Mouse (Mus musculus): ENCODE results near the gene Ankrd40. TPM values are rescaled to one million over a fixed set of nuclear protein-coding genes. Genes with fewer than 3 reads are reported as not detected.
A peak's percentile ranks its signal among the peaks of the same experiment; 100 is the strongest.

Gene Ankrd40
- polyA plus RNA-seq, 1 experiment from 2014 or later: 14.8 TPM

DNA sequence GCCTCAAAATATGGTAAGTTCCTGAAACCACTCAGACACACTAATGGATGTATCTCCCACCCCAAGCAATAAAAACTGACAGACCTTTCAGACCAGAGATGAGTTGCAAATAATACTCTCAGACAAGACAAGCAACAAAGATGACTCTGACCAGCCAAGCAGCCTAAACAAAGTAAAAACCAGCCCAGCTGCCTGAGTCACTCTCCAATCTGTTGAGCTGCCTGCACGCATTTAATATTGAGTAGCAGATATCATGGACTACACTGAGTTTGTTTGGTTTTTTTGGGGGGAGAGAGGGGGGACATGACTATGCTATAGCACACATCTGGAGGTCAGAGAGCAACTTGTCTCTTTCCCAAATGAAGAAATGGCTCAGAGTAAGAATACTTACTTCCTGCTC lies 12.5 kb upstream of the Ankrd40 start:
- Histone ChIP-seq H3K4me1 (peaks cover 57% of the 10 kb centered on the region), H3K4me3 (replicated peaks) (no peak overlapping the region), H3K27me3 (no peaks in the 10 kb centered on the region), H3K4me2 (no peak overlapping the region), H3K9me3 (replicated peaks) (no peaks in the 10 kb centered on the region), H3K9ac (no peak overlapping the region), H3K36me3 (peaks cover 16% of the 10 kb centered on the region), H3K27ac (no peak overlapping the region)
- WGBS: 50% methylated on average over 1 of the region's 1 CpGs
- ATAC-seq (replicated peaks; ENCODE audit: low FRiP score): no peak

DNA sequence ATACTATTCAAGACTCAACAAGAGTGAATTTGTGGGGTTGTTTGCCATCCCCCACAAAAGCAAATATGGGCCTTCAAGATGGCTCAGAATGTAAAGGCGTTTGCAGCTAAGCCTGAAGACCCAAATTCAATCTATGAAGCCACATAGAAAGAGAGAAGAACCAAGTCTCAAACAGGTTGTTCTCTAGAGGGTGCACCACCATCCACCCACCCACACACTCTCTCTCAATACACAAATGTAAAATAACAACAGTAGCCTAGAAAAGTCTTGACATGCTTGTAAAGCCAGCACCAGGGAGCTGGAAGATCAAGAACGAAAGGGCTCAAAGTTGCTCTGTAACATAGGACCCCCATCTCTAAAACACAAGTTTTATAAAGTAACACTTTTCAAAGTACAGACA lies 11.3 kb upstream of the Ankrd40 start:
- Histone ChIP-seq H3K4me3 (replicated peaks) (no peak overlapping the region), H3K27ac (no peak overlapping the region), H3K9ac (no peak overlapping the region), H3K9me3 (replicated peaks) (no peaks in the 10 kb centered on the region), H3K4me2 (no peak overlapping the region), H3K27me3 (no peaks in the 10 kb centered on the region), H3K4me1 (peaks cover 58% of the 10 kb centered on the region), H3K36me3 (peaks cover 13% of the 10 kb centered on the region)
- ATAC-seq (replicated peaks; ENCODE audit: low FRiP score): no peak
- 74% methylated on average over 2 of the region's 2 CpGs for WGBS

DNA sequence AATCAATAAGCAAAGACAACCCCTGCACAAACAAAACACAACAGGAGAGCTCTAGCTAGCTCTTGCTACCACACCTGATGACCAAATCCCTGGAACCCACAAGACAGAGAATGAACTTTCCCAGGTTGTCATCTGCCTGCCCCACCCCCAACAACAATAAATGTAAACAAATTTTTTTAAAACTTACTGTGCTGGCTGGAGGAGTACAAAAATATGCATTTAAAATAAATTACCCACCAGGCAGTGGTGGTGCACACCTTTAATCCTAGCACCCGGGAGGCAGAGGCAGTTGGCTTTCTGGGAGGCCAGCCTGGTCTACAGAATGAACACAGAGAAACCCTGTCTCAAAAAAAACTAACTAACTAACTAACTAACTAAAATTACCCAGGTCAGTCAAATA lies 10.8 kb upstream of the Ankrd40 start:
- Histone ChIP-seq H3K27ac (no peak overlapping the region), H3K4me3 (replicated peaks) (no peak overlapping the region), H3K27me3 (no peaks in the 10 kb centered on the region), H3K9me3 (replicated peaks) (no peaks in the 10 kb centered on the region), H3K36me3 (peaks cover 13% of the 10 kb centered on the region), H3K4me2 (no peak overlapping the region), H3K9ac (no peak overlapping the region), H3K4me1 (peaks cover 58% of the 10 kb centered on the region)
- 77% methylated on average over 1 of the region's 1 CpGs for WGBS
- no peak for ATAC-seq (replicated peaks; ENCODE audit: low FRiP score)

DNA sequence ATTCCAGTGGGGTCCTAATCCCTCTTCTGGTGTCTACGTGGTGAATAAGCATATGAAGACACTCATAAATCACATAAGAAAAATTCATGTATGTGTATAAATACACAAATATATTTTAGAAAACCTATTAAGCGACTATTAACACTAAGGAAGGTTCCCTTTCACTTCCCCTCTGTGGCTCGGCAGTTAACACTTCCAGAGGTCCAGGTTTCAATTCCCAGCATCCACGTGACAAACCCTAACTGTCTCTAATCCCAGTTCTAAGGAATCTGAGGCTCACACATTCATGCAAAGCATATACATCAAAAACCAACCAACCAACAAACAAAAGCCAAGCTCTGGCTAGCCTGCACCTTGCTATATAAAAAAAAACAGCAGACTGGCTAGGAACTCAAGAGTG lies 10.3 kb upstream of the Ankrd40 start:
- ATAC-seq (replicated peaks; ENCODE audit: low FRiP score): no peak
- Histone ChIP-seq H3K27ac (no peak overlapping the region), H3K4me3 (replicated peaks) (no peak overlapping the region), H3K36me3 (peaks cover 13% of the 10 kb centered on the region), H3K9me3 (replicated peaks) (no peaks in the 10 kb centered on the region), H3K4me2 (no peak overlapping the region), H3K27me3 (no peaks in the 10 kb centered on the region), H3K4me1 (peaks cover 62% of the 10 kb centered on the region), H3K9ac (no peak overlapping the region)
- 51% methylated on average over 4 of the region's 4 CpGs for WGBS

DNA sequence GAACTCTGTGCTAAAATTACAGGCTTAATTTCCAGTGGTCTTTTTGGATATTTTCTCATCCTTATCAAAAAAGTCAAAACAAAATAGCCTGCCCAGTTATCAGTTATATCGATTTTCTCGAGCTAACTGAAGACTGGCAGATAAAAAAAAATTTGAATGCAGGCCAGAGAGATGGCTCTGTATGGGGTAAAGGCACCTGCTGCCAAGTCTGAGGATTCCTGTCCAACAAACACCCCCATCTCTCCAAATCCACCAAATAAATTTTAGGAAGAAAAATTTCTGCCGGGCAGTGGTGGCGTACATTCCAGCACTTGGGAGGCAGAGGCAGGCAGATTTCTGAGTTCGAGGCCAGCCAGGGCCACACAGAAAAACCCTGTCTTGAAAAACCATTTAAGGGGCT lies 9.7 kb upstream of the Ankrd40 start:
- H3K9ac ChIP-seq: no peak overlapping the region
- H3K4me1 ChIP-seq: peaks cover 68% of the 10 kb centered on the region
- no peaks in the 10 kb centered on the region for H3K27me3 ChIP-seq
- no peak overlapping the region for H3K4me3 ChIP-seq (replicated peaks)
- H3K4me2 ChIP-seq: no peak overlapping the region
- H3K36me3 ChIP-seq: peaks cover 13% of the 10 kb centered on the region
- no peak for ATAC-seq (replicated peaks; ENCODE audit: low FRiP score)
- no peaks in the 10 kb centered on the region for H3K9me3 ChIP-seq (replicated peaks)
- WGBS: 89% methylated on average over 5 of the region's 5 CpGs
- no peak overlapping the region for H3K27ac ChIP-seq

DNA sequence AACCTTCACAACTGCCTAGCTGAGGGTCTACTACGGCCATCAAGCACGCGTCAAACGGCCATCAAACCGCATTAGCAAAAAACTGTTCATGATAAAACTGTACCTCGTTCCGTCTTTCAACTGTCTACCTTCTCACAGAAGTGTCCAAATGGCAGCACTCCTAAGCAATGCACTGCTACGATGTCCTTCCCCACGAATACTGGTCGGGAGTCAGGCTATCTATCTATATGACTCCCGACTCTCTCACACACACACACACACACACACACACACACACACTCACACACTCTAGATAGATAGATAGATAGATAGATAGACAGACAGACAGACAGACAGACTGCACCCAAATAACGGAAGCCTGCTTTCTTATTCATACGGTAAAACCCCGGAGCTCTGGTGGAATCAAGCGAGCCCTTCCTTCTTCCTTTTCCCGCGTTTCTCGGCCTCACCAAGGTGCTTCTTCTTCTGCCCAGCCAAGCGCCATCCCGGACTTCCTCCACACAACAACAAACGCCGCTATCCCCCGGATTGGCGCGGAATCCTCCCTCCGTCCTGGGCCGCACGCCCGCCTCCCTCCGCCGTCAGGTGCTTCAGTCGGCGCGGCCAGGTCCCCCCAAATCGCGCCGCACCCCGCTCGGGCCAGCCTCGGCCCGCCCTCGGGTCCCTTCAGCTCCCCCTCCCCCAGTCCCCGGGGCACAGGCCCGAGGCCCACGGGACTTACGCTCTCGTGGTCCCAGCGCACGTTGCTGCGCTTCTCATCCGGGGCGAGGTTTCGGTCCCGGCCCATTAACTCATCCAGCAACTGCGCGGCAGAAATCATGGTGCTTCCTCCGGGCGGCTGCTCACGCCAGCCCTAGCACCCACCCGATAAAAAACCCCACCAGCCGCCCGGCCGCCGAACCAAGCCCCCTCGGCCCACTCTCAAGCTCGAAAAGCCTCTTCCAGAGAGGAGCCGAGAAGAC lies 6.6 kb upstream of the Ankrd40 start:
- H3K27me3 ChIP-seq: no peaks in the 10 kb centered on the region
- peaks cover 13% of the 10 kb centered on the region for H3K36me3 ChIP-seq
- ATAC-seq (replicated peaks; ENCODE audit: low FRiP score): peak; percentile 86
- peak overlapping the region; percentile 99 for H3K9ac ChIP-seq
- H3K27ac ChIP-seq: peak overlapping the region; percentile 99
- H3K4me1 ChIP-seq: peaks cover 45% of the 10 kb centered on the region
- peak overlapping the region; percentile 69 for H3K4me2 ChIP-seq
- peak overlapping the region; percentile 99 for H3K4me3 ChIP-seq (replicated peaks)
- under 1% methylated on average over 67 of the region's 67 CpGs for WGBS
- no peaks in the 10 kb centered on the region for H3K9me3 ChIP-seq (replicated peaks)

DNA sequence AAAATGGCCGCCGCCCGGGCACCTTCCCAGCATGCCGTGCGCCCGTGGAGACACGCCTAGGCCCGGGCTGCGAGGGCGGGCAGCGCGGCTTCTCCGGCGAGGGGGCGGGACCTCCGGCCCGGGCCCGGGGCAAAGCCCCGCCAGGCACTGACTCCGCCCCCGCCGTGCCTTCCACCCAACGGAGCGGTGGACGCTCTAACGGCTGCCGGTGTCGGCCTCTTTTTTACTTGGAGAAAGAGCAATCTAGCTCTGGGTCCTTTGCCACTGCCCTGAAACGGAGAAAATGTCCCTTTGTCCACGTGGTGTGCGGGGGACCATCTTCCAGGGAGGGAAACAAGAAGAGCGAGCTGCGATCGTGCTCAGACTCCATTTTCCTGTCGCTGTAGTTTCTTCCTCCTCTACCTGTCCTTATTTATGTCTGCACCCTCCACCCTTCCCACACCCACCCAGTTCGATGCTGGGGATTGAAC lies 5.8 kb upstream of the Ankrd40 start, which contains the start of gene Luc7l3:
TSS of gene Luc7l3 (minus strand) at position 58 of the 470 bp plus-strand sequence.
- no peaks in the 10 kb centered on the region for H3K9me3 ChIP-seq (replicated peaks)
- H3K4me3 ChIP-seq (replicated peaks): peak within 1 kb of the TSS; percentile 99
- H3K27me3 ChIP-seq: no peaks in the 10 kb centered on the region
- H3K4me1 ChIP-seq: peaks cover 44% of the 10 kb centered on the region
- peak within 1 kb of the TSS; percentile 99 for H3K9ac ChIP-seq
- peak within 1 kb of the TSS; percentile 99 for H3K27ac ChIP-seq
- ATAC-seq (replicated peaks; ENCODE audit: low FRiP score): peak; percentile 96
- 0% methylated on average over 36 of the region's 36 CpGs for WGBS
- H3K4me2 ChIP-seq: peak within 1 kb of the TSS; percentile 69
- peaks cover 13% of the 10 kb centered on the region for H3K36me3 ChIP-seq

DNA sequence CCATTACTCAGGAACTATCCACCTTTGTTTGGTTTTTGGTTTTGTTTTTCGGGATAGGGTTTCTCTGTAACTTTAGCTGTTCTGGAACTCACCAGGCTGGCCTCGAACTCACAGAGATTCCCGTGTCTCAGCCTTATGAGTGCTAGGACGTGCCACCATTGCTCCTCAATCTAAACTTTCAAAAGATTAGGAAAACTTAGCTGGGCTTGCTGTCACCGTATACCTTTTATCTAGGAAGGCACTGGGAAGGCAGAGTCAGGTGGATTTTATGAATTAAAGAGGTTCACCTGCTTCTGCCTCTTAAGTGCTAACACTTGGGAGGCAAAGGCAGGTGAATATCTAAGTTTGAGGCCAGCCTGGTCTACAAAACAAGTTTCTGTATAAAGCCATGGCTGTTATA lies 5.2 kb upstream of the Ankrd40 start:
- Histone ChIP-seq H3K9me3 (replicated peaks) (no peaks in the 10 kb centered on the region), H3K4me1 (peaks cover 39% of the 10 kb centered on the region), H3K9ac (peak overlapping the region; percentile 99; the same call in 1 of the 2 replicates), H3K27me3 (no peaks in the 10 kb centered on the region), H3K4me2 (peak overlapping the region; percentile 69), H3K27ac (peak overlapping the region; percentile 99), H3K36me3 (peaks cover 13% of the 10 kb centered on the region), H3K4me3 (replicated peaks) (peak overlapping the region; percentile 99)
- no peak for ATAC-seq (replicated peaks; ENCODE audit: low FRiP score)
- 36% methylated on average over 5 of the region's 5 CpGs for WGBS

DNA sequence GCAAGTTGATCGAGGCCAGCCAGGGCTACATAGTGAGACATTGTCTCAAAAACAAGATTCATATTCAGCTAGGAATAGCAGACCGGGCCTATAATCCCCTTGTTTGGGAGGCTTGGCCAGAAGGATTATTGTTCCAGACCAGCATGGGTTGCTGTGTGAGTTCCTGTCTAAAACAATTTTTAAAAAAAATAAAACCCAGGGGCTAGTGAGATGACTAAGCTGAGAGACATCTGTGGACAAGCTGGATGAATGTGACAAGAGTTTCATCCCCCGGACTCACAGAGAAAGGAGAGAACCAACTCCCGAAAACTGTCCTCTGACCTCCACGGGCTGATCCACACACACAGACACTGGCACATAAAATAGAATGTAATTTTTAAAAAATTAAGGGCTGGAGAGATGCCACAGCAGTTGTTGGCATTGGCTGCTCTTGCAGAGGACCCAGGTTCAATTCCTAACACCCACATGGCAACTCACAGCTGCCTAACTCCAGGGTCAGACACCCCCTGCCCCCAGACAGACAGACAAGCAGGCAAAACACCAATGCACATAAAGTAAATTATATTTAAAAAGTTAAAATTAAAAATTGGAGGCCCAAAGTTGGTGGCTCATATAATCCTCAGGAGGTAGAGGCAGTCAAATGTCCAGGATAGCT lies 4.4 kb upstream of the Ankrd40 start:
- H3K4me3 ChIP-seq (replicated peaks): no peak overlapping the region
- no peak overlapping the region for H3K9ac ChIP-seq
- no peaks in the 10 kb centered on the region for H3K27me3 ChIP-seq
- H3K27ac ChIP-seq: no peak overlapping the region
- no peaks in the 10 kb centered on the region for H3K9me3 ChIP-seq (replicated peaks)
- peaks cover 32% of the 10 kb centered on the region for H3K4me1 ChIP-seq
- no peak for ATAC-seq (replicated peaks; ENCODE audit: low FRiP score)
- H3K4me2 ChIP-seq: no peak overlapping the region
- peaks cover 11% of the 10 kb centered on the region for H3K36me3 ChIP-seq
- WGBS: 79% methylated on average over 5 of the region's 5 CpGs

DNA sequence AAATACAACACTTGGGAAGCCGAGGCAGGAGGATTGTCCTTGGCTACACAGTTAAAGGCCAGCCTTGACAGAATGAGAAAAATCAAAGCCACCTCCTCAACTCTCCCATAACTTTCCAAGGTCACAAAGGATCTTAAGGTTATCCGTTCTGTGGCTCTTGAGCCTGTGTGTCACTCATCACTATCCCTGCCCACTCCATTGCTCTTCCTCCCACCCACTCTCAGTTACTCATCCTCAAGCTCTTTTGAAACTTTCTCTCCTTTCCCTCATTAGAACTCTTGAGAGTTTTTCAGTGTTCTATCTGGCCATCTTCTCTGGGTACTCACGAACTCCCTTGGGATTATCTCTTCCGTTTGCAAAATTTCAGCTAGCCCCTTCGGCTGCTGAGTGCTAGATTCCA lies 3.2 kb upstream of the Ankrd40 start:
- Histone ChIP-seq H3K4me1 (peaks cover 37% of the 10 kb centered on the region), H3K4me2 (no peak overlapping the region), H3K27ac (no peak overlapping the region), H3K4me3 (replicated peaks) (no peak overlapping the region), H3K9ac (no peak overlapping the region), H3K27me3 (no peaks in the 10 kb centered on the region), H3K9me3 (replicated peaks) (no peaks in the 10 kb centered on the region), H3K36me3 (peaks cover under 1% of the 10 kb centered on the region; the same call in 1 of the 2 replicates)
- 87% methylated on average over 5 of the region's 5 CpGs for WGBS
- no peak for ATAC-seq (replicated peaks; ENCODE audit: low FRiP score)

DNA sequence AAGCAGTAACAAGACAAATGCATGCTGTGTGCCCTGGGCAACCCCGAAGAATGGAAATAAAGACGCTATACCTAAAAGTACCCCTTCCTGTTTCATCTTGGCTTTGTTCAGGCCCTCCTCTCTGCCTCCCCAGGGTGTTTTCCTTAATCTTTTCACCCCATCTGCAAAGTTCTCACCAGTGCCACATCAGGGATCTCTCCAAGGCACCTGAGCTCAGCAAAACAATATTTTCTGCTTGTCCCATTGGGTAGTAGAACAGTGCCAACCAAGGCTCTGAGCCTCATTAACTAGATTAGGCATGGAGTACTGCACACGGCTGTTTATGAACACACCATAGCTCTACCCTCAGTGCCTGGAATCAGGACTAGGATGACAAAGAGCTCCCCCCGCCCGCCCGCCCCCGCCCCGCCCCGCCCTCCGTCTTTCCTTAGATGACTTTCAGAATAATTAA lies 815 bp upstream of the Ankrd40 start:
- H3K4me1 ChIP-seq: peaks cover 37% of the 10 kb centered on the region
- WGBS: 5% methylated on average over 10 of the region's 10 CpGs
- peak overlapping the region; percentile 79 for H3K4me3 ChIP-seq (replicated peaks)
- H3K9ac ChIP-seq: peak overlapping the region; percentile 85; the same call in 1 of the 2 replicates
- peak overlapping the region; percentile 73 for H3K4me2 ChIP-seq
- no peak; the same call in 1 of the 2 replicates for ATAC-seq (replicated peaks; ENCODE audit: low FRiP score)
- H3K27ac ChIP-seq: peak overlapping the region; percentile 98
- no peaks in the 10 kb centered on the region for H3K9me3 ChIP-seq (replicated peaks)
- H3K27me3 ChIP-seq: no peaks in the 10 kb centered on the region
- H3K36me3 ChIP-seq: no peaks in the 10 kb centered on the region

DNA sequence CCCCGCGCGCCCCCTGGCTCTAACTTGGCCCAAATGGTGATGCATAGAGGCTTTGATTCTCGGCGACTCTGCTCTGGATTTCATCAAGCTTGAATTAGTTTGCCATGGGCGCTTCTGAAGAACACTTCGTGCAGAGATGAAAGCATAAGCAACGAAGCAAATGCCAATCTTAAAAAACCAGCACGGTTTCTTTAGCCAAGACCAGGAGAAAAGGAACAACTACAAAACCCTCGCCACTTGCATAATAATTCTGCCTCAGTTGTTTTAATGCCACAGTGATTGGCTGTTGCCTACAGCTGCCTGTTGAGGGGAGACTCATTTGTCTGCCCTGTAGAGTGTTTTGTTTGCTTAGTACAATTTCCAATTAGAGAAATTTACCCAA lies 834 bp downstream of the Ankrd40 start:
- Histone ChIP-seq H3K4me2 (peak overlapping the region; percentile 73), H3K27ac (peak overlapping the region; percentile 98), H3K9ac (peak overlapping the region; percentile 85), H3K4me3 (replicated peaks) (peak overlapping the region; percentile 79), H3K9me3 (replicated peaks) (no peaks in the 10 kb centered on the region), H3K27me3 (no peaks in the 10 kb centered on the region), H3K4me1 (peaks cover 28% of the 10 kb centered on the region), H3K36me3 (no peaks in the 10 kb centered on the region)
- WGBS: 1% methylated on average over 10 of the region's 10 CpGs
- no peak for ATAC-seq (replicated peaks; ENCODE audit: low FRiP score)

Data from kidney, embryonic 15.5 days (tissue).